Mouse (Mus musculus) T-helper 1 cell (primary cell): ENCODE measurements around the gene Irf2bp1.

Experiments
- in situ Hi-C: fragments of 300-600 bp; cut with MboI, MseI; formaldehyde crosslinking; loops from one replicate; pipeline ENCODE4 v1.15.1; 2025; ENCODE audit warnings: high pct_unique_total_duplicates

Gene Irf2bp1

DNA sequence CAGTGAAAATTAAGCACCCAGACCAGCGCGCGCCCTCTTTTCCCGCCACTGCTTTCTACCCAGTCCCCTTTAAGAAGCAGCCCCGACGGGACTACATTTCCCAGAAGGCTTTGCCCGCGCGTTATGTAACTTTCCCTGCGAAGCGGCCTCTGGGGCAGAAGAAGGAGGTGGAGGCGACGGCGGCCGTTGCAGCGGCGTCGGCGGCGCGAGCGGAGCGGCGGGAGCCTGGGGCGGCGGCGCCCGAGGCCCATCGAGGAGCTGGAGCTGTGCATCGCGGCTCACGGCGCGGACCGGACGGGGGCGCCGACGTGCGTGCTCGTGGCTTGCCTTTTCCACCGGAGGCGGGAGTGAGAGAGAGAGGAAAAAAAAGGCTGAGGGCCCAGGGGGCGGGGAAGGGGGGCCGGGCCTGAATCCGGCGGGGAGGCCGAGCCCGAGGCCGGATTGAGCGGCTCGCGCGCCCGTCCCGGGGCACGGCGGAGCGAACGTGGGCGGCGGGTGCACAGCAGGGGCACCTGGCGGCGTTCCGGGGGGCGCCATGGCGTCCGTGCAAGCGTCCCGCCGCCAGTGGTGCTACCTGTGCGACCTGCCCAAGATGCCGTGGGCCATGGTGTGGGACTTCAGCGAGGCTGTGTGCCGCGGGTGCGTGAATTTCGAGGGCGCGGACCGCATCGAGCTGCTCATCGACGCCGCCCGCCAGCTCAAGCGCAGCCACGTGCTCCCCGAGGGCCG is at the start of gene Irf2bp1:
TSS of gene Irf2bp1 (plus strand) at position 143 of the 729 bp plus-strand sequence.
- in situ Hi-C loops: loop anchor here (25.0 kb wide), 1 partner anchor 933 kb away; no protein-coding TSS in a partner anchor

DNA sequence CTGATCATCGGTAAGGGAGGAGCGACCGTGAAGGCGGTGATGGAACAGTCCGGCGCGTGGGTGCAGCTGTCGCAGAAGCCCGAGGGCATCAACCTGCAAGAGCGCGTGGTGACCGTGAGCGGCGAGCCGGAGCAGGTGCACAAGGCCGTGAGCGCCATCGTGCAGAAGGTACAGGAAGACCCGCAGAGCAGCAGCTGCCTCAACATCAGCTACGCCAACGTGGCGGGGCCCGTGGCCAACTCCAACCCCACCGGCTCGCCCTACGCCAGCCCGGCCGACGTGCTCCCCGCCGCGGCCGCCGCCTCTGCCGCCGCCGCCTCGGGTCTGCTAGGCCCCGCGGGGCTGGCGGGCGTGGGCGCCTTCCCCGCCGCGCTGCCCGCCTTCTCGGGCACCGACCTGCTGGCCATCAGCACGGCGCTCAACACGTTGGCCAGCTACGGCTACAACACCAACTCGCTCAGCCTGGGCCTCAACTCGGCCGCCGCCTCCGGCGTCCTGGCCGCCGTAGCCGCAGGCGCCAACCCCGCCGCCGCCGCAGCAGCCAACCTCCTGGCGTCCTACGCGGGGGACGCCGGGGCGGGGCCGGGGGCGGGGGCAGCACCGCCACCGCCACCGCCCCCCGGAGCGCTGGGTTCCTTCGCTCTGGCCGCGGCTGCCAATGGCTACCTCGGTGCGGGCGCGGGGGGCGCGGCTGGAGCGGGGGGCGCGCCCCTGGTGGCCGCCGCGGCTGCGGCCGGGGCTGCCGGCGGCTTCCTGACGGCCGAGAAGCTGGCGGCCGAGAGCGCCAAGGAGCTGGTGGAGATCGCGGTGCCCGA is 46.1 kb upstream of the Irf2bp1 start:
- in situ Hi-C loops: no loop called here

DNA sequence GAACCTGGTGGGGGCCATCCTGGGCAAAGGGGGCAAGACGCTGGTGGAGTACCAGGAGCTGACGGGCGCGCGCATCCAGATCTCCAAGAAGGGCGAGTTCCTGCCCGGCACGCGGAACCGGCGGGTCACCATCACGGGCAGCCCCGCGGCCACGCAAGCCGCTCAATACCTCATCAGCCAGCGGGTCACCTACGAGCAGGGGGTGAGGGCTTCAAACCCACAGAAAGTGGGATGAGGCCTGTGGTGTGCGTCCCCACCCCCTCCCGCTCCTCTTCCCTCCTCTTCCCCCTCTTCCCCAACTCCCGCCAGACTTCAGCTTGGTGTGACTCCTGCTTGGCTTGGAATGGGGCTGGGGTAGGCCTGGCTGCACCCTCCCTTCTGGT is 45.5 kb upstream of the Irf2bp1 start:
- in situ Hi-C loops: no loop called here

DNA sequence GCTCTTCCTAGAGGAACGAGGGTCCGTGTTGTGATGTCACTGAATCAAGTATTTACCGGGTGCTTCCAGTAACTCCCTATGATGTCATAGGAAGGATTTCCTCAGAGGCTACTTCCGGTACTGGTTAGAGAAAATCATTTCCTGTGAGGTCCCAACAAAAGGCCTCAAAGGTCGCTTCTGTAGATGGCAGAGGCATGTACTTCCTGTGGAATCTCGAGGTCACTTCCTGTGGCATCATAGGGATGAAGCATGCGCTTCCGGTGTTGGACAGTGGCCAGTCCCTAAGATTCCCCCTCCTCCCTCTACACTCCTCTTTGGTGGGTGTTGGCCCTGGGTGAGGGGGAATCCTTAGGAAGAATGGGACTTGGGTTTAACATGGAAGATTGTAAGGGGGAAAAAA is 44.4 kb upstream of the Irf2bp1 start:
- in situ Hi-C loops: no loop called here

DNA sequence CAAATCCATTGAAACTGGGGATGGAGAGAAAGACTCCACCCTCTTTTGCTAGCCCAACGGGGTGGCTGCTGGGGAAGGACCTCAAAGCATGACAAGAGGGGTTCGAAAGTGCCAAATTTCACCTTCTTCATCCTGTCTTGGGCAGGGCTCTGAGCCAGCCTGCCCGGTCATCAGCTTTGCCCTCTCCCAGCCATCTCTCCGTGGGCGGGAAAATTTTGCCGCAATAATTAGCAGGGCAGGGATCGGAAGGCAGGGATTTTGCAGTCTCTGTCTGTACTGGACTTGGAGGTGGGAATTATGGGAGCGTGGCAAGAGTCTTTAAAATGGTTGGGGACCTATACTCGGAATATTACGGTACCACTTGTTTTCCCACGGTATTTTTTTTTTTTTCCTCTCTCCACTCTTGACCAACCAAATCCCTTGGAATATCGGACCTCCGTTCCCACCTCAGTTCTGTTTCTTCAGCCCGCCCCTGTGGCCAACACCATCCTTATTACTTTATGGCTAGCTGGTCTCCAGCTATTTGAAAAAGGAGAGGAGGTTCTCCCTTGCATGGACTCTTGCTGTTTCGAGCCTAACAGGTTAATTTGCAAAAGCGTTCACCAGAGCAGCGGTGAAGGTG is 41.6 kb upstream of the Irf2bp1 start:
- in situ Hi-C loops: no loop called here

DNA sequence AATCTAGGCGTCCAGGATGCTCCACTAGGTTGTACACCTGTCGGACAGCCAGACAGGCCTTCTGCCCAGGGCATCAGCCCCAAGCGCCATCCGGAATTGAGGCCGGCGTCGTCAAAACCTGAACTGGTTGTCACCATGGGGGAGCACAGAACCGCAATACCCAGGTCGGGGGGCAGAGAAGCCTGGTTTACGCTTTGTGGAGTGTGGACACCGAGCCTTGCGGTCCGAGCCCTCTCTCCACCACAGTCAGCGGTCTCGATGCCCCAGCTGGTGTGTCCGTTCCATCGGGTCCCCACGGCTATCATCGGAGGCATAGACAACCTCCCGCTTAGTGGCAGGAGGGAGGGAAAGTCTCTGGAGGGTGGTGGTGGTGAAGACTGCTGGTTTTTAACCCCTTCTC is 41.0 kb upstream of the Irf2bp1 start:
- in situ Hi-C loops: no loop called here

DNA sequence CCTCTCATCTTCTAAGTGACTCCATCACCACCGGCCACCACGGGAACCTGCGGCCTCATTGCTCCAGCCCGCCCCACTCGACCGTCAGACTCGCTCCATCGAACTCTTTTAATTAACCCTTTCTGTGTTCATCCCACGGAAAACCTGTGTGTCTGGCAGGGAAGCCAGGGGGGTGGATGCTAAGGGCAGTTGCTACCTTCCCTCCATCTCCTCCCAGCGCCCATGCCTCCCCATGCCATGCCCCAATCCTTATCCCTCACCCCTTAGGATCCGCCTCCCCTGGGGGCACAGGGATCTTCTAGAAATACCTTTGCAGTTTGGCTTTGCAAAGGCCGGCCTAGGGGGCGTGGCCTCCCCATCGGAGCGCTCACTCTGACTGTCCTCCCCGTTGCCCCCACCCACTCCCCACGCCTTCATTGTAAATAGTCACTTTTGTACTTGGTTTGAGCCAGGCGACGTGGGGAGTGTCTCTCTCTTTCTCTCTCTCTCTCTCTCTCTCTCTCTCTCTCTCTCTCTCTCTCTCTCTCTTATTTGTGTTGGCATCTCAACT is 40.5 kb upstream of the Irf2bp1 start:
- in situ Hi-C loops: no loop called here

DNA sequence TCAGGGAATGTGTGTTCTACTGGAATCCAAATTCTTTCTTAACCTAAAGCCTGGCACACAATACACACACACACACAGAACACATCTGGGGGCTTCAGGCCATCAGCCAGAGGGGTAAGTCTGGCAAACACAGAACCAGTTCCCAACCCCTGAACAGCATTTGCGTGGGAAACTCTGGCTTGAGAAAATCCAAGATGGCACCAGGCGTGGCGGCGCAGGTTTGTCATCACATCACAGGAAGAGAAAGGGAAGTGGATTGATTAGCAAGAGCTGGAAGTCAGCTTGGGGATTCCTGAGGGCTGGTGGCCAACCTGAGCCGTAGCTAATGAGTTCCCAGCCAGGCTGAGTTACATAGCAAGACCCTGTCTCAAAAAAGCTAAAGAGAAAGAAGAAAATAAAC is 38.5 kb upstream of the Irf2bp1 start:
- in situ Hi-C loops: no loop called here

DNA sequence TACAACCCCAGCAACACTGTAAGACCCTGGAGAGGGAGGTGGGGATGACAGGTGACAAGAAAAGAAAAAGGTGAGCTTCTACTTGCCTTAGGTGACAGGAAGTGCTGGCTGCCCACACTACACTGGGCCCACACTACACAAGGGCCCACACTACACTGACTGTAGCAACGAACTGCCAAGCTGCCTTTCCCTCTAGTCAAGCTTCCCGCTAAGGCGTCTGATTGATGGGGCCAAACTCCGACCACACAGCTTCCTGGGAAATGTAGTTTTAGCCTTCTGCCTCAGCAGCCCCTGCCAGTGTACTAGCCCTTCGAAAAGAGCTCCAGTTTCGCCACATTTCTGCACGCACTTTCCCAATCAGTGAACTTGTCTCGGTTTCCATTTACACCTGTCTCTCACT is 36.2 kb upstream of the Irf2bp1 start:
- in situ Hi-C loops: no loop called here

DNA sequence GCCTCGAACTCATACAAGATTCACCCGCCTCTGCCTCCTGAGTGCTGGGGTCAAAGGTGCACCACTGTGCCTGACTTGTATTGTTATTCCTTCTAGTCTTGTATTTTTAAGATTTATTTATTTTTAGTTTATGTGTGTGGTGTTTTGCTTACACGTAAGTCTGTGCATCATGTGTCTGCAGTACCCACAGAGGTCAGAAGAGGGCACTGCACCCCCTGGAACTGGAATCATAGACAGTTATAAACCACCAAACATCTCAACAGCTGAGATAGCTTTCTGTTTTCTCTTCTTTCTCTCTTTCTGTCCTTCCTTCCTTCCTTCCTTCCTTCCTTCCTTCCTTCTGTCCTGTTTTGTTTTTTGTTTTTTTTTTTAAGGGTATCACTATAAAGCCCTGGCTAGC is 32.9 kb upstream of the Irf2bp1 start:
- in situ Hi-C loops: no loop called here

DNA sequence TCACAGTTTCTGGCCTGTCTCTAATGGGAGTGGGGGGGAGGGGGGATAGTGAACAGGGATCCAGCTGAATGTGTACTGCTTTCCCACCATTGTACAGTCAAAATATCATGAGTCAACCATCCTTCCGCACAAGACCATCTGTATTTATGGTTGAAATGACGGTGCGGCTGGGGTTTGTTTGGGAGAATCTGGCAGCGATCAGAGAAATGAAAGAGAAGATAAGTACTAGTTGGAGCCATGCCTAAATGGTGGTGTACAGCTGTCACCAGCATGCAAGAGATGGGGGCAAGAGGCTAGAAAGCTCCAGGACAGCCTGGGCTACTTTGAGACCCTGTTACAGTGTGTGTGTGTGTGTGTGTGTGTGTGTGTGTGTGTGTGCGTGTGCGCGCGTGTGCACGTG is 25.5 kb upstream of the Irf2bp1 start:
- in situ Hi-C loops: no loop called here

DNA sequence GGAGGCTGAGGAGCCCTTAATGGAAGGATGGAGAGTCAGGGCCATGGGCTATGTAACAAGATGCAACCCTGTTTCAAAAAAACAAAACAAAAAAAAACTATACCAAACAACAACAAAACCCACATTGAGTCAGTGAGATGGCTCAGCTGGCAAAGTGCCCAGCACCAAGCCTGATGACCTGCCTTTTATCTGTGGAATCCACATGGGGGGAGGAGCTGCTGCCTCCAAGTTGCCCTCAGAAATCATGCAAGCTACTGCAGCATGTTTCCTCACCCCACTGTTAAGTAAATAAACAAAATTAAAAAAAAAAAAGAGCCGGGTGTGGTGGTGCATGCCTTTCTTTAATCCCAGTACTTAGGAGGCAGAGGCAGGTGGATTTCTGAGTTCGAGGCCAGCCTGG is 17.3 kb upstream of the Irf2bp1 start:
- in situ Hi-C loops: no loop called here

DNA sequence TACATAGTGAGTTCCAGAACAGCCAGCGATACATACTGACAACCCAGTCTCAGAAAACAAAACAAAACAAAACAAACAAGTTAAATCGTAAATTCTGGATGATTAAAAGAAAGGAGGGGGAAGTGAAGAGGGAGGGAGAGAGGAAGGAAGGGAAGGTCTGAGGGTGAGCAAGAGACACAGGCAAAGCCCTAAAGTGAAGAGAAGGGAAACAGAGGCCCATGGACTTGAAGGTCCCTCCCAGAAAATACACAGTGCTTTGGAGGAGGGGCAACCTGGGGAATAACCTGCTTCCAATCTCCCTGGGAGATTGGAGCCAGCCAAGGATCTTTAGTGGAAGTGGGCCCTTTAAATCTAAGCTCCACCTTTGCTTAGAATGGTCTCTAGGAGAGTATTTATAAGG is 16.7 kb upstream of the Irf2bp1 start, which contains the start of gene Nanos2:
TSS of gene Nanos2 (plus strand) at position 301 of the 400 bp plus-strand sequence.
- in situ Hi-C loops: no loop called here

DNA sequence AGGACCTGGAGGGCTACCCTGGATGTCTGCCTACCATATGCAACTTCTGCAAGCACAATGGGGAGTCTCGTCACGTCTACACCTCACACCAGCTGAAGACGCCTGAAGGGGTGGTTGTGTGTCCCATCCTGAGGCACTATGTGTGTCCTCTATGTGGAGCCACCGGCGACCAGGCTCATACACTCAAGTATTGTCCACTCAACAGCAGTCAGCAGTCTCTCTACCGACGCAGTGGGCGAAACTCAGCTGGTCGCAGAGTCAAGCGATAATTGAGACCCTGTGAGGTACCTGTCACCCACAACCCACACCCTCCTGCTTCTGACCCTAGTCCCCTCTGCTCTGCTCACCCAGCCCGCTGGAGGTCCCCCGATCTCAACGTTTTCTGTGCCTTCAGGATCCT is 16.1 kb upstream of the Irf2bp1 start:
- in situ Hi-C loops: no loop called here

DNA sequence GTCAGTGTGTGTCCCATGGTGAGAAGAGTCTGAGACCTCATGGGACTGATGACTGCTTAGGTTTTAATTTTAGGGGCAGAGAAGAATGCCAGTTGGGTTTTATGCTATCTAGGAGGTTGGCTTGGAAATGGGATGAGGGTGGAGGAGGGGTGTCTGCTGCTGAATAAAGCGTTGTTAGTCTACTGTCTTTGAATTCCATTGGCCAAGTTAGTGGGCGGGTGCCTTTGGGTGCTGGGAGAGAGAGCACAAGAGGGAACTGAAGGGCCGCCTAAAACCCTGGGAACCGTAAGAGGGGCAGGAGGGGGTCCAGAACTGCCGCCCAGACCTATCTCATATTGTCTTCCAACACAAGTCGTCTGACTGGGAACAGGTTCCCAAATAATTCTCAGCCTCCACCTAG is 15.1 kb upstream of the Irf2bp1 start:
- in situ Hi-C loops: no loop called here

DNA sequence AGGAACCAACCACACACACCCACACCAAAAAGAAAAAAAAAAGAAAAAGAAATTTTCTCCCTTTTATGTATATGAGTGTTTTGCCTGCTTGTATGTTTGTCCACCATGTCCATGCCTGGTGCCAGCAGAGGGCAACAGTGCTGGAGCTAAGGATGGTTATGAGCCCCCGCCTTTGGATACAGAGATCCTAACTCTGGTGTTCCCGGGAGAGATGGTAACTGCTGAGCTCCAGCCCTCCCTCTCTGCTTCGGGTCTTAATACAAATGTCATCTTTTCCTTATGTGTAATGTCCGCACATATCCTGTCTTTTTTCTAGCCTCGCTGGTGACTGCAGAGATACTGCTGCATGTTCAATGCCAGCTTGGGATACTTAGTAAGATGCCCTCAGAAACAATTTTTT is 13.8 kb upstream of the Irf2bp1 start:
- in situ Hi-C loops: no loop called here

DNA sequence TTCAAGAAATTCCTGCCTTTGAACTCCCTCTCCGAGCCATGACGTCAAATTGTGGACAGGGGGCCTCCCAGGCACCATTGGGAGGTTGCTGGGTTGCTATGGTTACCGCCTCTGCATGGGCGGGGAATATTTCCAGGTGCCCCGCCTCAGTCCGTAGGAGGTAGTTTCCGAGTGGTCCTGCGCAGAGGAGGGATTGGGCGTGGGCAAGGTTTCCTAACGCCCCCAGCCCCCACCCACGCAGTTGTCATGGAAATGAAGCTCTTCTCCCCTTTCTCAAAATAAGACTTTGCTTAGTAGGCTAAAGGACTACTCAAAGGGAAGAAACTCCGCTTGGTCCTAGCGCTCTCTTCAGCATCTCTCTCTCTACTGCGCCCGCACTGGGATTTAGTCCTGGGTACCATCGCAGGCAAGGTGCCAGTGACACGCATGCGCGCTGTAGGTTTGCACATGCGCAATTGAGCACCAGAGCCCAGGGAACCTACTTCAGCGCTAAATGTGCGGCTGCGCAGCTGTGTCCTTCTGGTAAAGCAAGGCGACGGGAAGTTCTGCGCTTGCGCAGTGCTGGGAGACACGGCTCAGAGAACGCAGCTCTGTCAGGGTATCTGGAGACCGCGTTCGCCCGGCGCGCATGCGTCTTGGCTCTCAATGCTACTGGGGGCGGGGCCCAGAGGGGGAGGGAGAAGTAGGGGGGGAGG is 13.1 kb upstream of the Irf2bp1 start, which contains the start of gene Mypop:
TSS of gene Mypop (plus strand) at position 645 of the 695 bp plus-strand sequence.
- in situ Hi-C loops: no loop called here

DNA sequence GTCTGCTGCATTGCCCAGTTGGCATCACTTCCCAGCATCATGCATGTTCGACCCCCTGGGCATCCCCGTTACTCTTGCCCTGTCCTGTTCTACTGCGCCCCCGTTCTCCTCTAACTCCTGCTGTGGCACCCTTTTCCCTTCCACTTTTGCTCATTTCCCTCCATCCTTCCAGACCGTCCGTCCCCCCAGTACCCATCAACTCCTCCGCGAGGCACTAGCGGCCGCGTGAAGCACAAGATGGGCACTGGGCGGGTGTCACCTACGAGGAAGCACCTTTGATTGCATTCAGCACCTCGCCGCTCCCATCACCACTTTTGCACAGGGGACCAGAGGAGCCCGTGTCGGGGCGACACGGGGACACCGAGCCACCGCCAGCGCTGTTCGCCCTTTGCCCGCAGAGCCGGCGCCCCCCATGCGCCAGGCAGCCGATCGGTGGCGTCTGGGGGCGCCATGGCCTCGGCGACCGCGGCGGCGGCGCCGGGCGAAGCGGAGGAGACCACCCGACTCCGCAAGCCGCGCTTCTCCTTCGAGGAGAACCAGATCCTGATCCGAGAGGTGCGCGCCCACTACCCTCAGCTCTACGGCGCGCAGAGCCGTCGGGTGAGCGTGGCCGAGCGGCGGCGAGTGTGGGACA is 12.1 kb upstream of the Irf2bp1 start:
- in situ Hi-C loops: no loop called here

DNA sequence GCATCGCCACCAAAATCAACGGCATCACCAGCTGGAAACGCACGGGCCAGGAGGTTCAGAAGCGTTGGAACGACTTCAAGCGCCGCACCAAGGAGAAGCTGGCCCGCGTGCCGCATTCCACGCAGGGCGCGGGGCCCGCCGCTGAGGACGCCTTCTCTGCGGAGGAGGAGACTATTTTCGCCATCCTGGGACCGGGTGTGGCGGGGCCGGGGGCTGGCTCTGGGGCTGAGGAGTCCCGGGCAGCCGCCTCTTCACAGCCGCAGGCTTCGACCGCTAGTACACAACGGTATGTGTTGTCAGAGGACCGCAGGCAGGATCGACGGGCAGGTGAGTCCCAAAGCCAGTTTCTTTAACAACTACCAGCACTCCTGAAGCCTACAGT is 11.6 kb upstream of the Irf2bp1 start:
- in situ Hi-C loops: no loop called here

DNA sequence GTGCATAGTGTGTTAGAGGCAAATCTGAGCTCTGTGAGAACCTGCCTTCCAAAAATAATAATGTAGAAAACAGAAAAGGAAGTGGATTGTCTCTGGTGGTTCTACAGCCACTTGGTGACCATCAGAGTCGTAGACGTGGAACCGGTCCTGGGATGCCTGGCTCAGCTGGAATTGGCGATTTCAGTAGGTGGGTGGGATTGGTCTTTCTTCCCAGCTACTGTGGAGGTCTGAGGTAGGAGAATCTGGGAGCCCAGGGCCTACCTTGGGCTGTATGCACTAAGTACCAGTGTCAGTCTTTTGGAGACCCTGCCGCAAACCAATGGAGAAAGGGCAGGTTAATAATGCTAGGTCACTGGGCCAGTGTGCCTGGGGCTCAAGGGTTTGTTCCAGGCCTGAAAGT is 10.8 kb upstream of the Irf2bp1 start:
- in situ Hi-C loops: no loop called here

DNA sequence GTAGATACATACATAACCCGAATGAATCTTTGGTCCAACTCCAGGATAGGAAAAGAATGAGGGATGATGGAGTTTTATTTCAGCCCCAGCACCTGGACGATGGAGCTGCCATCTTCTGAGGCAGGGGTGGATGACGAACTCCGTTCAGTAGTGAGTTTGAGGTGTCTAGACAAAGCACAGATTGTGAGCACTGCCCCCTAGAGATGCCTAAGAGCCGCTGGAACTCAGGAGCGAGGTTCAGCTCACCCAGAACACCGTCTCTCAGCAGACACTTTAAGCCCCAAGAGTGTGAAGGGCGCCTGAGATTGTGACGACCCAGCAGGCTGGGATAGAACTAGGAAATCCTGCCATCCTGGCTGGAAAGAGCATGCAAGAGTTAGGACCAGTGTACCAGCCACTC is 5.0 kb upstream of the Irf2bp1 start:
- in situ Hi-C loops: loop anchor here (5.0 kb wide), 1 partner anchor 87 kb away; the partner anchor contains the start of gene Ccdc61
